Mouse (Mus musculus) embryonic fibroblast, embryonic 13.5 days (primary cell): ENCODE results near the gene Gli1.

ENCODE experiments used
- CTCF ChIP-seq: IDR thresholded peaks from 2 replicates; pipeline ENCODE4 v1.5.1; 2011; ENCODE audit warnings: mild to moderate bottlenecking, control low read depth, low read length, moderate library complexity, borderline replicate concordance; ENCODE audit not compliant: insufficient read depth
- POLR2A ChIP-seq: IDR thresholded peaks from 2 replicates; pipeline ENCODE4 v1.6.1; 2011; ENCODE audit warnings: low read depth, mild to moderate bottlenecking, control low read depth, low read length, moderate library complexity

DNA sequence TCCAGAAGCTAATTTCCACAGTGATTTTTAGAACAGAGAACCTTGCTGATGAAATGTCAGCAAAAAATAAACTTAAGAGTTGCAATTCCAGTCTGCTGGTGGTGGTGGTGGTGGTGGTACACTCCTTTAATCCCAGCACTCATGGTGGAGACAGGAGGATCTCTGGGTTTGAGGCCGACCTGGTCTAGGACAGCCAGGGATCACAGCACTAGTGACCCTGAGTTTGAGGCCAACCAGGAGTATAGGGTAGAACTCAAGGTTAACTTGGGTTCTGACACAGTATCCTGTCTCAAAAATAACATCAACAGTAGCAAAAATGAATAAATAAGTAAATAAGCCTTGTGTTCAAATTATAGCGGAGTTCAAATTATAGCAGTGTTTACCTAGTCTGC is 40.0 kb upstream of the Gli1 start:
- no peak for TF ChIP-seq CTCF
- no peak for TF ChIP-seq POLR2A
